Mouse (Mus musculus) liver, adult 2 months (tissue): ENCODE results near the gene Mef2c.

ENCODE experiments used
- CTCF ChIP-seq: fragments of 200-500 bp; IDR thresholded peaks from 2 replicates; pipeline ENCODE4 v1.5.1; 2011; ENCODE audit warnings: low read depth, low read length, control low read depth
- POLR2A ChIP-seq: fragments of 200-500 bp; IDR thresholded peaks from 2 replicates; pipeline ENCODE4 v1.6.1; 2011; ENCODE audit warnings: low read length, control low read depth; ENCODE audit not compliant: insufficient read depth; ENCODE audit errors: extremely low read depth

GRCm38 (mm10) chr13:83507687-83508086 lies 3.9 kb downstream of the Mef2c start:
- TF ChIP-seq CTCF (no peak), POLR2A (no peak)
